Mouse (Mus musculus) CD4-positive, CD25-positive, alpha-beta regulatory T cell, adult 4 months (primary cell): ENCODE data around the gene Erc2. TPM values are rescaled to one million over a fixed set of nuclear protein-coding genes. Genes with fewer than 3 reads are reported as not detected.

ENCODE experiments used
- ATAC-seq: one replicate; pipeline ENCODE4 v1.8.0; 2017
- polyA plus RNA-seq, 2 experiments: library from polyadenylated mRNA; unstranded; fragments of 100-300 nt; shearing (Covaris generic); gene quantifications; one replicate each; pipeline ENCODE4 v1.2.1; 2017

The Erc2 gene
- polyA plus RNA-seq, 2 experiments from 2014 or later, result 0.38 TPM; not detected in 1

- ATAC-seq, result no peak
These were observed 156.9 kb downstream of the Erc2 start for GRCm38 (mm10) chr14:27778982-27779701.

- no peak for ATAC-seq
These were observed 159.0 kb downstream of the Erc2 start for GRCm38 (mm10) chr14:27781221-27781620.

GRCm38 (mm10) chr14:27784826-27785225, 162.6 kb downstream of the Erc2 start:
- ATAC-seq, result no peak

- ATAC-seq, result no peak
These were observed 163.3 kb downstream of the Erc2 start for GRCm38 (mm10) chr14:27785562-27785961.

- no peak for ATAC-seq
These were observed 167.1 kb downstream of the Erc2 start for GRCm38 (mm10) chr14:27789066-27789898.

GRCm38 (mm10) chr14:27798184-27798934, 176.1 kb downstream of the Erc2 start:
- ATAC-seq, result no peak

GRCm38 (mm10) chr14:27800766-27801165, 178.5 kb downstream of the Erc2 start:
- ATAC-seq, result no peak

GRCm38 (mm10) chr14:27803961-27804360, 181.7 kb downstream of the Erc2 start:
- ATAC-seq, result no peak

GRCm38 (mm10) chr14:27805064-27805463, 182.8 kb downstream of the Erc2 start:
- ATAC-seq, result no peak

GRCm38 (mm10) chr14:27808080-27808479, 185.9 kb downstream of the Erc2 start:
- no peak for ATAC-seq

- ATAC-seq, result no peak
These were observed 186.4 kb downstream of the Erc2 start for GRCm38 (mm10) chr14:27808523-27809114.

- ATAC-seq, result no peak
These were observed 188.6 kb downstream of the Erc2 start for GRCm38 (mm10) chr14:27810790-27811189.

GRCm38 (mm10) chr14:27811649-27812048, 189.4 kb downstream of the Erc2 start:
- ATAC-seq, result no peak

- ATAC-seq, result no peak
These were observed 193.5 kb downstream of the Erc2 start for GRCm38 (mm10) chr14:27815739-27816138.

- ATAC-seq, result no peak
These were observed 196.8 kb downstream of the Erc2 start for GRCm38 (mm10) chr14:27818986-27819385.

GRCm38 (mm10) chr14:27821801-27822200, 199.6 kb downstream of the Erc2 start:
- ATAC-seq, result no peak

- ATAC-seq, result no peak
These were observed 200.3 kb downstream of the Erc2 start for GRCm38 (mm10) chr14:27822566-27822965.

GRCm38 (mm10) chr14:27823048-27823447, 200.8 kb downstream of the Erc2 start:
- no peak for ATAC-seq

GRCm38 (mm10) chr14:27823897-27824296, 201.7 kb downstream of the Erc2 start:
- ATAC-seq, result no peak

GRCm38 (mm10) chr14:27826829-27827228, 204.6 kb downstream of the Erc2 start:
- ATAC-seq, result no peak

- ATAC-seq, result no peak
These were observed 205.9 kb downstream of the Erc2 start for GRCm38 (mm10) chr14:27828089-27828488.

- no peak for ATAC-seq
These were observed 210.0 kb downstream of the Erc2 start for GRCm38 (mm10) chr14:27832196-27832595.

GRCm38 (mm10) chr14:27835351-27835750, 213.1 kb downstream of the Erc2 start:
- ATAC-seq, result no peak
